Mouse (Mus musculus) B cell, adult 62 days (primary cell): ENCODE measurements around the gene Zfp335. TPM values are rescaled to one million over a fixed set of nuclear protein-coding genes. Genes with fewer than 3 reads are reported as not detected.

Experiments
- total RNA-seq: library from RNA; stranded (reverse); gene quantifications from 4 replicates; pipeline ENCODE4 v1.2.4, GENCODE M21; 2023

Zfp335 gene
- 55.9 to 61.8 TPM (median 58.0 TPM) in 4 replicates for total RNA-seq

GRCm38 (mm10) chr2:164911086-164912048 is at the start of gene Zfp335:
Gene Zfp335, minus strand, starts transcription at chr2:164911757.

GRCm38 (mm10) chr2:164960716-164961441 is 49.3 kb upstream of the Zfp335 start, which contains the start of gene Slc12a5:
Gene Slc12a5, plus strand, starts transcription at chr2:164960802.

GRCm38 (mm10) chr2:164940140-164940830 is 28.7 kb upstream of the Zfp335 start, which contains the start of gene Mmp9:
Gene Mmp9, plus strand, starts transcription at chr2:164940780.

GRCm38 (mm10) chr2:164879228-164879567 is 32.4 kb downstream of the Zfp335 start, which contains the start of gene Pcif1:
Gene Pcif1, plus strand, starts transcription at chr2:164879304.

GRCm38 (mm10) chr2:164857101-164857821 is 54.3 kb downstream of the Zfp335 start, which contains the start of gene Pltp:
Gene Pltp, minus strand, starts transcription at chr2:164857711.

Other genes starting within 250 kb of the Zfp335 start
- not detected in 4 replicates for gene Wfdc11, start 237.7 kb downstream of the Zfp335 start, total RNA-seq
- gene Wfdc13, start 226.7 kb downstream of the Zfp335 start, total RNA-seq: not detected in 4 replicates
- not detected in 4 replicates for gene Spint4, start 213.3 kb downstream of the Zfp335 start, total RNA-seq
- gene Spint5, start 196.5 kb downstream of the Zfp335 start, total RNA-seq: not detected in 4 replicates
- gene Wfdc3, start 165.8 kb downstream of the Zfp335 start, total RNA-seq: not detected in 4 replicates
- 38.4 to 45.2 TPM (median 42.9 TPM) in 4 replicates for gene Dnttip1, start 165.8 kb downstream of the Zfp335 start, total RNA-seq
- 1.7 to 4.0 TPM (median 2.7 TPM) in 4 replicates for gene Ube2c, start 141.9 kb downstream of the Zfp335 start, total RNA-seq
- gene Tnnc2, start 131.8 kb downstream of the Zfp335 start, total RNA-seq: not detected in 4 replicates
- 0.46 to 0.97 TPM (median 0.70 TPM) in 4 replicates for gene Snx21, start 125.9 kb downstream of the Zfp335 start, total RNA-seq
- gene Acot8, start 106.9 kb downstream of the Zfp335 start, total RNA-seq: 53.7 to 69.6 TPM (median 60.6 TPM) in 4 replicates
- 3.2 to 4.0 TPM (median 3.6 TPM) in 4 replicates for gene Zswim3, start 106.7 kb downstream of the Zfp335 start, total RNA-seq
- gene Zswim1, start 89.1 kb downstream of the Zfp335 start, total RNA-seq: 8.4 to 9.0 TPM (median 8.5 TPM) in 4 replicates
- 1.2 to 2.3 TPM (median 1.2 TPM) in 3 of 4 replicates, not detected in the other for gene Spata25, start 83.2 kb downstream of the Zfp335 start, total RNA-seq
- 189 to 200 TPM (median 195 TPM) in 4 replicates for gene Ctsa, start 78.9 kb downstream of the Zfp335 start, total RNA-seq
- 3.8 to 5.6 TPM (median 4.9 TPM) in 4 replicates for gene Neurl2, start 78.3 kb downstream of the Zfp335 start, total RNA-seq
- gene Pltp, start 54.0 kb downstream of the Zfp335 start, total RNA-seq: 7.6 to 11.4 TPM (median 9.0 TPM) in 4 replicates
- 93.6 to 100 TPM (median 96.6 TPM) in 4 replicates for gene Pcif1, start 32.5 kb downstream of the Zfp335 start, total RNA-seq
- gene Mmp9, start 29.0 kb upstream of the Zfp335 start, total RNA-seq: 0.50 to 1.3 TPM (median 1.0 TPM) in 4 replicates
- gene Slc12a5, start 49.0 kb upstream of the Zfp335 start, total RNA-seq: 1.4 to 1.7 TPM (median 1.6 TPM) in 4 replicates
- 40.2 to 45.3 TPM (median 43.2 TPM) in 4 replicates for gene Ncoa5, start 123.1 kb upstream of the Zfp335 start, total RNA-seq
- gene Cd40, start 143.9 kb upstream of the Zfp335 start, total RNA-seq: 166 to 186 TPM (median 173 TPM) in 4 replicates
- not detected in 4 replicates for gene 1700025C18Rik, start 179.0 kb upstream of the Zfp335 start, total RNA-seq